Mouse (Mus musculus): ENCODE results near the gene Lamtor2. TPM values are rescaled to one million over a fixed set of nuclear protein-coding genes. Genes with fewer than 3 reads are reported as not detected.

Gene Lamtor2
- total and polyA plus RNA-seq, 3 experiments, result 125 to 188 TPM; not detected in 1

DNA sequence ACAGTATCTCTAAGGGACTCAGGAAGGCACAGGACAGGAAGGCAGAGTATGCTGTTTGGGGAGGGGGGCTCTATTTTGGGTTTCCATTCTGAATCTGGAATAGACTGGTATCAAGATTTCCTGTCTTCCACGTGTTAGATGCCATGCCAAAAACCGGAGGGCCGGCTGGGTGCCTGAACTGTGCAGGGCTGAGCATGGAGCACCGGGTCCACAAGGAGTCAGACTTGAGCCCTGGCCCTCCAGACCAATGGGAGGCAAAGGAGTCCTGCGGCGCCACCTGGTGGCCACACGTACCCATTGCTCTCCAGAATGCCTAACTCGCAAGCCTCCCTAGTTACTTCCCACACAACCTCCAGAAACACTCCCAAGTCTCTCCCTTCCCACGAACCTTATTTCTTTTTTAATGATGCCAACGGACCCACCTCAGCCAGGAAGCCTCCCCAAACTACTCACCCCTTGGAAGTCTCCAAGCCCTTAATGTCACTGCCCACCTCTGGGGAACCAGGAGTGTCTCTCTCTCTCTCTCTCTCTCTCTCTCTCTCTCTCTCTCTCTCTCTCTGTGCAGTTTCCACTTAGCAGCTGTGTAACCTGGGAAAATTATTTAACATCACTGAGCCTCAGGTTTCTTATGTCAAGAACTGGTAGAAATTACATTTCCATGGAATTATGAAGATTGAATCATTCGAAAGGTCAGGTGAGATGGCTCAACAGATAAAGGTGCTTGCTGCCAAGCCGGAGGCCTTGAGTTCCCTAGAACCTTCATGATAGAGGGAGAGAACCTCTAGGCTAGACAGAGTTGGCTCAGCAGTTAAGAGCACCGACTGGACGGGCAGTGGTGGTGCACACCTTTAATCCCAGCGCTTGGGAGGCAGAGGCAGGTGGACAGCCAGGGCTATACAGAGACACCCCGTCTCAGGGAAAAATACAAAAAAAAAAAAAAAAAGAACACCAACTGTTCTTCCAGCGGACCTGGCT is 26.4 kb downstream of the Lamtor2 start:
- peak; percentile 68; the same call in 1 of the 2 replicates for TF ChIP-seq MAZ (IDR thresholded peaks at IDR 0.05; ENCODE audit: low read depth, low read length)
- TF ChIP-seq ZKSCAN1 (IDR thresholded peaks at IDR 0.05; ENCODE audit: low read depth, low read length), result no peak
- no peak for TF ChIP-seq MAFK (IDR thresholded peaks at IDR 0.05; ENCODE audit: borderline replicate concordance, low read depth, low read length)
- peak in 1 of 2 experiments; percentile 26; a peak in 1 of 4 replicates for TF ChIP-seq POLR2A (IDR thresholded peaks at IDR 0.05; ENCODE audit: control insufficient read depth in 1 of 2, insufficient read depth in 1 of 2, low read depth in 1 of 2, low read length in 2 of 2, poor library complexity in 1 of 2)
- TF ChIP-seq MAX (IDR thresholded peaks at IDR 0.05; ENCODE audit: low read length), result peak; percentile 92
- no peak for TF ChIP-seq ELF1 (IDR thresholded peaks at IDR 0.05; ENCODE audit: low read depth, low read length)
- TF ChIP-seq ZC3H11A (IDR thresholded peaks at IDR 0.05; ENCODE audit: low read depth, low read length), result peak; percentile 90
- TF ChIP-seq GATA1 (IDR thresholded peaks at IDR 0.05; ENCODE audit: low read depth, low read length), result no peak
- TF ChIP-seq JUND (IDR thresholded peaks at IDR 0.05; ENCODE audit: low read depth, low read length), result peak; percentile 98
- peak; percentile 77; the same call in 1 of the 2 replicates for TF ChIP-seq MYC (IDR thresholded peaks at IDR 0.05; ENCODE audit: low read depth, low read length)
- peak; percentile 99 to 100 (median 100) for TF ChIP-seq CTCF (IDR thresholded peaks at IDR 0.05 in 2 of 3, conservative IDR thresholded peaks at IDR 0.05 in 1 of 3; ENCODE audit: control insufficient read depth in 1 of 3, insufficient read depth in 1 of 3, low read depth in 2 of 3, low read length in 3 of 3, poor library complexity in 1 of 3, severe bottlenecking in 1 of 3)
- peak; percentile 93 for TF ChIP-seq MXI1 (IDR thresholded peaks at IDR 0.05; ENCODE audit: low read depth, low read length)
- peak; percentile 93 for TF ChIP-seq RAD21 (IDR thresholded peaks at IDR 0.05; ENCODE audit: low read depth, low read length)
- no peak for TF ChIP-seq BHLHE40 (IDR thresholded peaks at IDR 0.05; ENCODE audit: borderline replicate concordance, low read depth, low read length)
- no peak for TF ChIP-seq E2F4 (IDR thresholded peaks at IDR 0.05; ENCODE audit: borderline replicate concordance, low read depth, low read length)
- no peak; the same call in 1 of the 2 replicates for TF ChIP-seq KAT2A (conservative IDR thresholded peaks at IDR 0.05; ENCODE audit: low read depth, low read length)
- TF ChIP-seq SIN3A (IDR thresholded peaks at IDR 0.05; ENCODE audit: low read length), result peak; percentile 89
- peak; percentile 4; the same call in 1 of the 2 replicates for TF ChIP-seq ETS1 (IDR thresholded peaks at IDR 0.05; ENCODE audit: low read depth, low read length)
- TF ChIP-seq SMC3 (IDR thresholded peaks at IDR 0.05; ENCODE audit: low read depth, low read length), result peak; percentile 98
- peak; percentile 9; the same call in 1 of the 2 replicates for TF ChIP-seq TCF12 (IDR thresholded peaks at IDR 0.05; ENCODE audit: low read depth, low read length)
- TF ChIP-seq USF2 (IDR thresholded peaks at IDR 0.05; ENCODE audit: borderline replicate concordance in 1 of 2, insufficient read depth in 1 of 2, low read depth in 1 of 2, low read length in 2 of 2), result no peak
- peak; percentile 45; the same call in 1 of the 2 replicates for TF ChIP-seq ZNF384 (IDR thresholded peaks at IDR 0.05; ENCODE audit: low read depth, low read length)
- TF ChIP-seq NRF1 (IDR thresholded peaks at IDR 0.05; ENCODE audit: insufficient read depth, low read depth, low read length, poor library complexity, severe bottlenecking), result peak; percentile 18; the same call in 1 of the 2 replicates
- TF ChIP-seq TBP (IDR thresholded peaks at IDR 0.05; ENCODE audit: low read depth, low read length), result peak; percentile 45; the same call in 1 of the 2 replicates
- TF ChIP-seq USF1 (IDR thresholded peaks at IDR 0.05; ENCODE audit: low read depth, low read length), result 0 out of 2 replicates have a peak, but pooled peaks have one; percentile 12
- TF ChIP-seq EP300 (IDR thresholded peaks at IDR 0.05; ENCODE audit: low read depth in 1 of 2, low read length in 2 of 2), result peak in 1 of 2 experiments; percentile 30; a peak in 1 of 4 replicates
- no peak for TF ChIP-seq POLR2AphosphoS5 (IDR thresholded peaks at IDR 0.05; ENCODE audit: borderline replicate concordance, low read depth, low read length)
- peak; percentile 62; the same call in 1 of the 2 replicates for TF ChIP-seq HCFC1 (IDR thresholded peaks at IDR 0.05; ENCODE audit: low read depth, low read length)
- TF ChIP-seq RCOR1 (IDR thresholded peaks at IDR 0.05; ENCODE audit: low read depth, low read length), result 0 out of 2 replicates have a peak, but pooled peaks have one; percentile 11
- Histone ChIP-seq H3K36me3 (ENCODE audit: control insufficient read depth in 1 of 2, insufficient read depth in 2 of 2, low read length in 2 of 2) (peaks cover 0 to 4% of the 10 kb centered on the region in 2 experiments; a peak in 1 of 4 replicates), H3K9me3 (replicated peaks; ENCODE audit: insufficient read depth, low read length) (no peaks in the 10 kb centered on the region), H3K27ac (ENCODE audit: control insufficient read depth, low read depth, low read length) (no peak overlapping the region), H3K4me3 (ENCODE audit: control insufficient read depth in 1 of 2, insufficient read depth in 1 of 2, low read depth in 2 of 2, low read length in 2 of 2) (no peak overlapping the region), H3K9ac (ENCODE audit: control insufficient read depth, low read depth, low read length, poor library complexity, severe bottlenecking) (peak overlapping the region; percentile 8; the same call in 1 of the 2 replicates), H3K79me2 (ENCODE audit: control insufficient read depth, insufficient read depth, low read length, poor library complexity) (peaks cover 8% of the 10 kb centered on the region), H3K4me1 (ENCODE audit: control insufficient read depth in 1 of 2, insufficient read depth in 2 of 2, low read length in 2 of 2) (peaks cover 7 to 17% of the 10 kb centered on the region in 2 experiments), H3K27me3 (ENCODE audit: control insufficient read depth in 1 of 2, insufficient read depth in 2 of 2, low read length in 2 of 2) (no peaks in the 10 kb centered on the region)
- DNase-seq (ENCODE audit: low read depth, low spot score), result peak; percentile 97

Data from MEL (cell line).